Mouse (Mus musculus) activated CD4-positive, CD25-positive, alpha-beta regulatory T cell (primary cell): ENCODE results near the gene Plk2. TPM values are rescaled to one million over a fixed set of nuclear protein-coding genes. Genes with fewer than 3 reads are reported as not detected.

Experiments
- polyA plus RNA-seq, 2 experiments: library from polyadenylated mRNA; unstranded; fragments of 100-300 nt; shearing (Covaris generic); gene quantifications; one replicate each; pipeline ENCODE4 v1.2.1; 2017

Gene Plk2
- 1 to 10 TPM in 1 of 2 experiments, under 1 TPM in 1; 0.82 to 1.6 TPM for polyA plus RNA-seq

GRCm38 (mm10) chr13:110394291-110395178 is at the start of gene Plk2:
Plk2 (plus strand) TSS chr13:110395046.

GRCm38 (mm10) chr13:110356941-110357340 is 37.9 kb upstream of the Plk2 start, which contains the start of gene Gapt:
Gapt (minus strand) TSS chr13:110357199.

Other genes starting within 250 kb of the Plk2 start
- 1 to 10 TPM in 1 of 2 experiments, under 1 TPM in 1; 0.24 to 1.3 TPM for gene Rab3c, start 114.0 kb upstream of the Plk2 start, polyA plus RNA-seq
- 1 to 10 TPM in 1 of 2 experiments, under 1 TPM in 1; 0.26 to 1.4 TPM for gene Gapt, start 37.8 kb upstream of the Plk2 start, polyA plus RNA-seq